Mouse (Mus musculus) megakaryocyte, adult 5-6 weeks (primary cell): Measurements from ENCODE around the gene Ipo11. TPM values are rescaled to one million over a fixed set of nuclear protein-coding genes. Genes with fewer than 3 reads are reported as not detected.
"Not testable (repeated sequence)": the region's sequence is repeated elsewhere in the genome, so short reads cannot be mapped to it uniquely, and the experiment has no call there.

Source experiments
- ATAC-seq: 2 replicates; pipeline ENCODE4 v1.8.0; 2016; ENCODE audit warnings: mild to moderate bottlenecking, inconsistent platforms; ENCODE audit not compliant: poor library complexity, severe bottlenecking
- total RNA-seq, 2 experiments: library from RNA; stranded (forward) in 1 of 2; stranded (reverse) in 1 of 2; fragments of 153-499, 151-499 nt in 1 of 2; fragments of 221-1000, 200-1000 nt in 1 of 2; gene quantifications; 2 replicates each; pipeline versions ENCODE4 v1.2.3 to v1.2.4; 2015 to 2017

Gene Ipo11
- total RNA-seq (2015) (24.3 and 27.7 TPM in 2 replicates), total RNA-seq (2017) (18.3 and 19.0 TPM in 2 replicates)

DNA sequence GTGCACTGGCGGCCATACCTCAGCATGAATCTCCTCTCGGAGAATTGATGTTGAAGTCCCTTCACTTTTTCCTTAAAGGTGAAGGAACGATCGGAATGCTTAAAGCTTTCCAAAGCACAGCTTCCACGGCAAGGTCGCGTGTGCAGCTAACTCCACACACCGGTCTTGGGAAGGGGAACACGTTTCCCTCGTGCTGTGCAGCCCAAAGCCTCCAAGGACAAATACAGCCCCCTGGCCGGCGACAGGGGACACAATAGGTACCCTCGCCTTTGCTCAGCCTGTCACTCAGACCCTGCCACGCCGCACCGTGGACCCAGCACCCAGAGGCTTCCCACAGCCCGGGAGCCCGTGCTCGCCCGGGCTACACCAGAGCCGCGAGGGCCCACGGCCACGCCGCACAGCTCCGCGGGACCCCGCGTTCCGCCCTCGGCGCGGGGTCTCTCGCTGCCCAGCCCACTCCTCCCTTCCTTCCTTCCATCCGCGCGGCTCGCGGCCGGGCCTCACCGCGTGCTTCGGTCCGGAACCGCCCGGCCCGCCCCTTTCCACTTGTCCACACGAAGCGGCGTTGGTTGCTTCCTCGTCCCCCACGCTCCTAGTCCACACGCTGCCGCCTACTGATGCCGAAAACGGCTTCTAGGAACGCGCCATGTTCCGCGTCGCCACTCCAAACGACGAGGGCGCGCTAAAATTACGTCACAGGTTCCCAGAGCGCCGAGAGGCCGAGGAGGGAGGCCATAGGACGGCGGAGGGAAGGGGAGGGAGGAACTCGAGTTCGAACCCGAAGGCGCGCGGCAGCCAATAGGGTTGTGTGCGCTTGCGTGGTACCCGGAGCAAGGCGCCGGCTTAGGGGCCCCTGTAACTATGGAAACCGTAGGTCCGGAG lies at the start of gene Ipo11:
Gene Ipo11, minus strand, starts transcription at position 703 of the 882 bp plus-strand sequence.
- ATAC-seq = peak; percentile 98

DNA sequence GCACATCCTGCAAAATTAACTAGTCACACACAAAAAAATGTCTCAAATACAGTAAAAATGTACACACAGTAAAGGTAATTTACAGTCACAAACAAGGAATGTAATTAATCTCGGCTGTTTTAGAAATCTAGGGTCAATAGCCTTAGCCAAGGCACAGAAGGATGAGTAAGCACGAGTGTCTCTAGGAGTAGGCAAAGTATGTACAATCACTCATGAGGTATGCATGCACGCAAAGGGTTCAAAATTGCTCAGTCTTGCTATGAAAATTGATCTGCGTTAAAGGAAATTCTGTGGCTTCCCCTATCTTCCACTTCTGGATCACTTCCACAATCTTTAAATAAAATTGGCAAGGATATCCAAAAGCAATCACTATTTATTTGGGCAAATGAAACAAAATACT lies 24.7 kb upstream of the Ipo11 start:
- ATAC-seq = no peak

DNA sequence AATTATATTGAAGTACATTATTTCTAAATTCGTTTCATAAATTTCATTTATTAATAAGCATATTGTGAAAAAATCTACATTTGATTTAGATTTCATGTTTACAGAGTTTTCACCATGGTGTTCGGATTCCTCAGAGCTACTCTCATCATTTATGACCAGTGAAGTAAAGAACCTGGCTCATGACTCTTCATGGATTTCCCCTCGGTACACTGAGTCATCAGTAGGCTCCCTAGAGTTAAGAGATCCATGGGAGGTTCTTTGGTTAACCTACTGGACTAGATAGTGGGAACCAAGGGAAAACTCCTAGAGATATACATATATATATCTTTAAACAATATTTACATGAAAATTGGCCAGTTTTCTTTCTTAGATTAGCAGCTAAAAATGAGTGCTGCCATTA lies 23.8 kb upstream of the Ipo11 start:
- ATAC-seq = no peak

DNA sequence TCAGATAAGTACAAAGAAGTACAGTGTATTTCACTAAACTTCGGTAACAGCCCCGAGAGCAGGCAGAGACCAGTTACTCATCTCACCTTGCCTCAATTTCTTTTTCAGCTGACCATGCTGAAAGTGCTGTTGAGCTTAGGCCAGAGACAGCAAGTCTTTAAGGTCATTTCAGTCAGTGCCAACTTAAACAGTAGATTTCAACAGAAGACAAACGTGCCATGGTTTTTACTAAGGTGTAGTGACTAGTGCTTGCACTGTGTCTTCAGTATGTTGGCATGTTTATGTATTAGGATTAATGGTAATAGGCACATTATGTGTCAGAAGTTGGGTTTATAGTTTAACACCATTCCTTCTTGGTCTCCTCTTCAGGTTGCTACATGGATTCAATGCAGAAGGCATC lies 21.5 kb upstream of the Ipo11 start:
- ATAC-seq = no peak

DNA sequence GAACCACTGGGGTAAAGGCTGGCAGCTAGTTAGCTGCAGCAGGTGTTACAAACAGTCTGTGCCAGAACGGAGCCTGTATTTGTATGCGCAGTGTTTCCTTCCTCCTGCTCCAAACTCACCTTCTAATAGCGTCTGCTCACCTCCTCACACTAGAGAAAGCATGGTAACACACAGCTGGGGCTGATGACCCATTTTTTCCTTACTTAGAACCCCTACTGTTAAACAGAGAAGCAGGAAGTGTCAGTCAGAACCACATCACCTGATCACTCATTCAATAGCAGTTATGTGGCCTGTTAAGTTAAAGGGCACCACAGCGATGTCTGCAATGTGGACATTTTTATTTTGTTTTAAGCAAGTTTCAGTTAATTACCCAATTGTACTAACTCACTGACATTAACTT lies 20.8 kb upstream of the Ipo11 start:
- ATAC-seq = no peak

DNA sequence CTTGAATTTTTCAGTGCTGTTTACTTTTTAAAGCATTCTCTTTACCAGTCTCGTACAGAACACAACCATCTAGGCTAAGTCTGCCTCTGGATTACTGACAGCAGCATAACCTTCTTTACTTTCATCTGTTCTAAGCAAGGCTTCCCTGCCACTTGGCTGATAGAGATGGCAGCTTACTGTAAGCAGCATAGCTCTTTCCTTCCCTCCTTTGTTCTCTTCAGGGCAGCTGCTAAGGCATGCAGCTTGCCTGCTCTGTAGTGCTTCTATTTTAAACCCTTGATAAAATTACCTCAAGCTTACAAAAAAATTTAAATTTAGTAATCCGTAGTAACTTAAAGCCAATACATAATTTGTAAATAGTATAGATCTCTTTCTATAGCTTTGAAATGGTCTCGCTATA lies 18.1 kb upstream of the Ipo11 start:
- ATAC-seq = no peak

DNA sequence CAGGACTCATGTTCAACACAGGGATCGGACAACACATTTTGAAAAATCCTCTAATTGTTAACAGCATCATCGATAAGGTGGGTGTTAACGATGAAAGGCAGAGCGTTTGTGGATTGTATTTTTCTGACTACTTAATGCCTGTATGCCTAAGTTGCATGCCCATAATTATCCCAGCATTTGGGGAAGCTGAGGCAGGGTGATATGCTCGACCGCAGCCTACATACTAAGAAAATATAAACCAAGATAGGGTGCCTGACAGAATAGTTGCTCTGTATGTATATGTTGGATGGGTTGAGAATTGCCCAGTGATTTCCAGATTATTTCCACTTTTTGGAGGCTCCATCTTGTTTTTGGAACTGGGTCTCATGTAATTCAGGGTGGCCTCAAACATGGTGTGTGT lies 10.8 kb upstream of the Ipo11 start:
- no peak for ATAC-seq

DNA sequence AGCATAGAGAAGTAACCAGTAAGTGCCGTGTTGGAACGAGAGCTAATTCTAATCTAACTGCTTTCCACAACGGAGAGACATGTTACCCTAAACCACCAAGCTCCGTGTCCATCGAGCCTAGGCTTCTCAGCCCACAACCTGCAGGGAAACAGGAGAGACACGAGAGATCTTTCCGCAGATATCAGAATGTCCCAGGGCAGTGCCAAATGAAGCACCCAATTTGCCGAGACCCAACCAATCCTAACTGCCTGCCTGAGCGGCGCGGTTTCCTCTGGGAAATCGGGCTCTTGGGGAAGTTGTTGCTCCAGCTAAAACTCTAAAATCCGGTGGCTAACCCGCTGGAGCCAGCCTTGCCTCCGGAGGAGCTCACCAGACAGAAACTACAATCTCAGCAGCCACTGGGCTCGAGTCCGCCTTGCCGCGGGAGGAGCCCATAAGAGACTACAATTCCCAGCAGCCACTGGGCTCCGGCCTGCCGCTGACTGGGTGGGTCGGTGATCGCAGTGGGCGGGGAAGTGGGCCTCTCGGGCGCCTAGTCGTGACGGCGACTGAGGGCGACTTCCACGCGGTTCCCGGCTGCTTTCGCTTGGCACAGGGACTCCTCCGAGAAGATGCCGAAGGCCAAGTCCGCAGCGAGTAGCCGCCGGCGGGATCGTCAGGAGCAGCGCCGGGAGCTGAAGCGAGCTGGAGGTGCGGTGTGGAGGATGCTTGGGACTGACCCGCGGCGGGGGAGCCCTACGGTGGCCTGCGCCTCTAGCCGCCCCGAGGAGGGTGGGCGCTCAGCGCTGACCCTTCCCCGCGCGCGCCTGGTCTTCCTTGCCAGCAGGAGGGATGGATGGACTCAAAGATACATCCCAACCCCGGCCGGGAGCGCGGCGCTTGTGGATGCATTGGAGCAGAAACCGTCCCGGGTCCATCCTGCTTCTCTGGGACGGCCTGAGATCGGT lies 10.1 kb upstream of the Ipo11 start, which contains the start of gene Dimt1:
Gene Dimt1, plus strand, starts transcription at position 534 of the 947 bp plus-strand sequence.
- ATAC-seq = peak; percentile 100

DNA sequence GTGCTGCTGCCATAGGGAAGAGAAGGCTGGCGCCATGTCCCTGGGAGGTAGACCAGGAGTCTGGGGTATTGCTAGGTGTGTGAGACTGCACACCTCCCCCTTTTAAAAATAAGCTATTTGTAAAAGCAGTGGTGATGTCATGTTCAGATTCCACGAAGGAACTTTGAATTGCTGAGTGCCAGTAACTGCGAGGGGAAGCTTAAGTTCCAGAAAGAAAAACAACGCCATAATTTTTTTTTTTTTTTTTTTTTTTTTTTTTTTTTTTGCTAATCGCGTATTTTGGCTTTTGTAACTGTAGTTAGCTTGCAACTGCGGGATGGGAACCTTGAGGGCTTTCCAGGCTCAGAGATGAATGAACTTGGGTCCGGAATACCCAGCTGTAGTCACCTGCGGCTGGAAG lies 8.8 kb upstream of the Ipo11 start:
- ATAC-seq = no peak

DNA sequence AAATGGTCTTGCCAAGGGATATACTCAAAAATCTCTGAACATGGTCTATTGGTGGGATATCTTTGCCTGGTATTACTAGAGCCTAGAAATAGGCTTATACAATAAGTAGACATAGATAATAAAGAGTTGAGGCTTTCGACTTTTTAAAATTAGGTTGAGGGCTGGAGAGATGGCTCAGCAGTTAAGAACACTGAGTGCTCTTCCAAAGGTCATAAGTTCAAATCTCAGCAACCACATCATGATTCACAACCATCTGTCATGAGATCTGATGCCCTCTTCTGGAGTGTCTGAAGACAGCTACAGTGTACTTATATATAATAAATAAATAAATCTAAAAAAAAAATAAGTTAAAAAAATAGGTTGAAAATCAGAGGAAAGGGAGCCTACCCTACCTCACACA lies 6.0 kb upstream of the Ipo11 start:
- ATAC-seq = no peak

DNA sequence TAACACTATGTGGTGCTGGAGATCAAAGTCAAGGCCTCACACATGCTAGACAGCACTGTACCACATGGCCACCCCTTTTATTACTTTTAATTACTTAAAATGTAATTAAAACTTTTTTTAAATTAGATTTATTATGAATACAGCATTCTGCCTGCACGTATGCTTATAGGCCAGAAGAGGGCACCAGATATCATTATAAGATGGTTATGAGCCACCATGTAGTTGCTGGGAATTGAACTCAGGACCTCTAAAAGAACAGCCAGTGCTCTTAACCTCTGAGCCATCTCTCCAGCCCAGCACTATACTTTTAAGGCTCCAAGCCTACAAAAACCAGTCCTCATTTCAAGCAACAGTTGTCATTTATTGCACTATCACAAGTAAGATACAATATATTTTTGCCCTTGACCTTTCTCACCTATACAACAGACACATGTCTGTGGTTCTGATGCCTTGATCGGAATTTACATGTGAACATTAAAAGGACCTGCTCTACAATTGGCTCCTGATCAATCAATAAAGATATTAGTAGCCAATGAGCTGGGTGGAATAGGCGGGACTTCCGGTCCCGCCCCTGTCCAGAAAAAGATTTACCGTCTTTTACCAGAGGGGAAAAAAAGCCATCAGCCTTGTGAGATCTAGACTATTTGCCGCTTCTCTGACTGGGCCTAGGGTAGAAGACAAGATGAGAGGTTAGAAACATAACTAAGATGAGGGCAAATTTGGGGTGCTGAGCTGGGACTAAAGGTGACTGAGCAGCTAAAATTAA lies 4.6 kb upstream of the Ipo11 start:
- no peak for ATAC-seq

DNA sequence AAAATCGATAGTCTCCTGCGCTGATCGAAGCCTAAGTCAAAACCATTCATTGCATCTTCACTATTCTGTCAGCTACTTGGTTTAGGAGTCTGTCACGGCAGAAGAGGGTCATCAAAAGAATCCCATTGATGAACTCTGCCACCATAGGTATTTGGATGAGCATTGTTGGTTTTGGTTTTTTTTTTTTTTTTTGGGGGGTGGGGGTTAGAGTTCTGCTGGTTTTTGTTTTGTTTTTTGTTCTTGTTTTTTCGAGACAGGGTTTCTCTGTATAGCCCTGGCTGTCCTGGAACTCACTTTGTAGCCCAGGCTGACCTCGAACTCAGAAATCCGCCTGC lies 347 bp upstream of the Ipo11 start:
- ATAC-seq = no peak

DNA sequence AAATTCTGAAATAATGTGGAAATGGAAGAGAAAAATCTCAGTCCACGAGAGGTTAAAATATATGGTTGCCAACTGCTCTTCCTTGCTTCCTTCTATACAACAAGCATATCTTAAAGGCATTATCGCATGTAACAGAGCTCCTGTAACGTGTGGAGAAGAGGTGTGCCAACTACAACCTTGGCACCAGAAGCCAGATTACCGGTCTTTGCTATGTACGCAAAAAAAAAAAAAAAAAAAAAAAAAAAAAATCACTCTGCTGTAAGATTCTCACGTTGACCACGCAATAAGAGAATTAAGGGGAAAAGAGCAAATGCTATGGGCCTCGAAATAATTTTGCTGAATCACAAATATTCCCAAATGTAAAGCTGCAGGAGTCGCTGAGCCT lies 895 bp downstream of the Ipo11 start:
- no peak for ATAC-seq

DNA sequence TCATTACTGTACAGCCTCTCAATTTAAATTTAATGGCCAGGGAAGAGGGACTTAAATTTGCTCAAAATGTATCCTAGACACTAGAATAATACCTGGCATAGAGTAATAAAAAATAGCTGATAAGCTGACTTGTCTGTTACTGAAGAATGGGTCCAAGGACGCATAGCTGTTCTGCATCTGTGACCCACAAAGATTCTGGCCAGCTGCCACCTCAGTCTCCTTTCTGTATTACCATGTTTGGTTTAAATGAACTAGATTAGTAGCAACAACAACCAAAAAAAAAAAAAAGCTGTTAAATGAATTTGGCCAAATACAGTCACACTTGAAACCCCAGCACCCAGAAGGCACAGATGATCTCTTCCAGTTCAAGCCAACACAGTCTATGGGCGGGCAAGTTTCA lies 7.6 kb downstream of the Ipo11 start:
- no peak for ATAC-seq

DNA sequence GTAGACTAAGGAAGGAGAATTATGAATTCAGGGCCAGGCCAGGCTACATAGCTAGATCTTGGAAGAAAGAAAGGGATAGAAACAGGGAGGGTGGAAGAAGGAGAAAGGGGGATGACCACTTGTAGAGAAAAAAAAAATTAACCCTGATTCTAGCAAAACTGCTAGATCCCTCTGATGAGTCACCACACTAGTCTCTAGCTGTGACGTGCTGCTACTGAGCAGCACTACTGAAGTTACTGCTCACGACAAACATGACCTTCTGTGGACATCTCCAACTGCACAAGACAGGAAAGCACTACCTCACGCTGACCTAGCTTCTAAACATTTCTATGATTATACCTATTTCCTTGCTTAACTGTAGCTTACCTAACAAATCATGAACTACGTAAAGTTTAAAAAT lies 8.5 kb downstream of the Ipo11 start:
- ATAC-seq = no peak

DNA sequence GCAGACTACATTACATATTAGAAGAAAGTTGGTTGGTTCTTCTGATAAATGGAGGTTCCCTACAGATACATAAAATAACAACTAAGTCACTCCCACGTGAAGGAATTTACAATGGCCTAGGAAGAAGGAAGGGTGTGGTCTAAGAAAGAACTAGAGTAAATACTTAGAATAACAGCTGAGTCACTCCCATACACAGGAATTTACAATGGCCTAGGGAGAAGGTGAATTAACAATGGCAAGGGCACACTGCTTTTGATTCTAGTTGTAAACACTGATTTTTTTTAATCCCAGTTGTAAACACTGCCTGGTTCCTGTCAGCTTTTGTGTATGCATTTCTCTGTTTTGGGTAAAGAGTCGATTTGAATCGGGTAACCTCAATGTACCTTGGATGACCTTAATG lies 10.8 kb downstream of the Ipo11 start:
- ATAC-seq = not testable (repeated sequence)

DNA sequence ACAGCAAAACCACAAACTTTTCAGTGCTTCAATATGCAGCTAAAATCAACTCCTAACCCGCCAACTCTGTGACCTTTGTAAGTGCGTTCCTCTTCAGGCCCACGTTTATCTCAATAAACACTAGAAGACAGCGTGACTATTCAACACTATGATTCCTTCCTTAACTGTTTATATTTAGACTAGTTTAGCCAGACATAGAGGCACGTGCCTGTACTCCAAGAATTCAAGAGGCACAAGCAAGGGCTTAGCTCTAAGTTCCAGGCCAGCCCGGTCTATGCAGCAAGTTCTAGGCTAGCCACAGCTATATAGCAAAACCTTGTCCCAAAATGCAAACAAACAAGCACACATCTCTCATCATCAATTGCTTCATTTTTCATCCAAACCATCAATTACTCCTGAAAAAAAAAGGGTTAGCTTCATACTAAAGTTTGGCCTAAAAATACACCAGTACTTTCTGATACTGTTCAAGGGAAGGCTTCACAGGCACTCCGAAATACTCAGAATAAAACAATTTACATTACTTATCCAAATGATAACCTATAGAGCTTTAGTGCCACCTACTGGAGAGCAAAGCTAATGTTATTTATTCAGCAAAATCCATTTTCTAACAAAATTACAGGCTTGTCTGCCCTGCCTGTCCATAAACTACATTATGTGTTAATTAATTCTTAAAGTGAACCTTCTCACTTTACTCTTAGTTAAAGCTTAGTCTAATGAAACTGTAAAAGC lies 18.3 kb downstream of the Ipo11 start:
- ATAC-seq = peak; percentile 71

DNA sequence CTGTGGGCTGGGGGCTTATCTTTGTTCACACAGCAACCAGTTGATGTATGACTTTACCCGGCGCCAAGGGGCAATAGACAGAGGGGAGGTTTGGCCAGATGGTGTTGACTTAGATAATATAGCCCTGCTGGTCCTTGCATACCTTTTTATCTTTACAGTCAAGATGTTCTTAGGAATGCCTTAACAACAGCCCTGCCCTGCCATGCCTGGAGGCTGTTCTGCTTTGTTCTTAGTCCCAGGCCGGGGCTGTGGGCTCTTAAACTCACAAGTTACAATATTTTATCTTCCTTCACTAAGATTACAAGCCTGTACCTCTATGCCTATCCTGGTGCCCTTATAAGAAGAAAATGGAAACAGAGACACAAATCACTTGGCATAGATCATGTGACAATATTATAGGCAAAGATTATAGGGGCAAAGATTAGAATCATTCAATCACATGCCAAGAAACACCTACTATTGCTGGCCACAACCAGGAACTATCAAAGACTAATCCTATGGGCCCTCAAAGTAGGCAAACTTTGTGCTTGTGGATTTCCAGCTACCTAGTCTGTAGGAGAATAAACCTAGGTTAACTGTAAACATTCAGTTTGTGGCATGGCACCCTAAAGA lies 23.5 kb downstream of the Ipo11 start:
- no peak for ATAC-seq

DNA sequence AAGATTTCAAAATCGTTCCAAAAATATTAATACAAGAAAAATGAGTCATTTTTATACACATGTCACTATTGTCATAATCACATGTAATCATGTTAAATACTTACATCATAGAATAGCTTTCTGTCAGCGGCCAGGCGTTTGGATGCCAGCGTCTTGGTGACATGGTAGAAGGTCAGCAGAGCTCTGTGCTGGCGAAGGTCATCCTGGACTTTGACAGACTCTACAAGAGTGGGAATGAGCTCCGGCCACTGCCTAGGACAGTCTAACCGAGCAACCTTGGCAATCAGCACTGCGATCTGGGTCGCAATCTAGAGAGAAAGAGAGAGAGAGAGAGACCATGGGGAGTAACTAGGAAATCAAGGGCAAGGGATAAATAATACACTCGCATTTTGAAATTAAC lies 26.7 kb downstream of the Ipo11 start:
- ATAC-seq = no peak

DNA sequence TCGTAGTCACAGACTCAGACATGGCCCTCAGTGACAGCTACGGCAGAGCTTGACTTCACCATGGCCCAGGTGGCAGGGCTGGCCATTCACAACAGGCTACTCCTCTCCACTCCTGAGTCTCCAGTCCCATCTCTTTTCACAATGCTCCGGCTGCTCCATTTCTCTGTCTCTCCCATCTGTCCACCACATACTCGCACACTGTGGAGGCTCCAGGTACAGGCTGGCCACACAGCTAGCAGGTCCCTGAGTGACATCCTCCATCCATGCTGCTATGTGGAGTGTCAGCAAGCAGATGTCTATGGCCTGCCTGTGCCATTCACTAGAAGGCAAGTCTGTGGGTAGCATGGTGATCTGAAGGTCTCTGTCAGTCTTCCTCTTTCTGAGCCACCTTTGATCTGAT lies 29.5 kb downstream of the Ipo11 start:
- ATAC-seq = no peak
